Mouse (Mus musculus) heart, embryonic 16.5 days (tissue): Measurements from ENCODE around the gene Prkca. TPM values are rescaled to one million over a fixed set of nuclear protein-coding genes. Genes with fewer than 3 reads are reported as not detected.

Experiments
- ATAC-seq: fragments of 200-750 bp; cut with Nextera tagmentation; replicated peaks from 2 replicates; pipeline ENCODE4 v1.8.0; 2017; ENCODE audit warnings: moderate number of reproducible peaks; ENCODE audit not compliant: insufficient read depth, low FRiP score; ENCODE audit errors: extremely low read depth
- H3K27ac ChIP-seq: fragments of 300-500 bp; sonication (generic); 2 replicates; pipeline ENCODE4 v1.5.1; 2014; ENCODE audit warnings: mild to moderate bottlenecking, low read length, control low read depth, moderate library complexity
- H3K27me3 ChIP-seq: fragments of 300-500 bp; sonication (generic); 2 replicates; pipeline ENCODE4 v1.6.1; 2014; ENCODE audit warnings: low read length, mixed read lengths; ENCODE audit not compliant: control insufficient read depth, insufficient read depth
- H3K36me3 ChIP-seq: fragments of 300-500 bp; sonication (generic); 2 replicates; pipeline ENCODE4 v1.6.1; 2014; ENCODE audit not compliant: control insufficient read depth, insufficient read depth
- H3K4me1 ChIP-seq: fragments of 300-500 bp; sonication (generic); 2 replicates; pipeline ENCODE4 v1.6.1; 2014; ENCODE audit warnings: low read length, mixed read lengths; ENCODE audit not compliant: control insufficient read depth, insufficient read depth
- H3K4me2 ChIP-seq: fragments of 300-500 bp; sonication (generic); 2 replicates; pipeline ENCODE4 v1.6.1; 2014; ENCODE audit warnings: low read depth, mild to moderate bottlenecking, control low read depth, low read length
- H3K4me3 ChIP-seq: fragments of 300-500 bp; sonication (generic); 2 replicates; pipeline ENCODE4 v1.5.1; 2014; ENCODE audit warnings: mild to moderate bottlenecking, control low read depth, low read length
- H3K9ac ChIP-seq: fragments of 300-500 bp; sonication (generic); 2 replicates; pipeline ENCODE4 v1.6.1; 2014; ENCODE audit warnings: low read length, control low read depth
- H3K9me3 ChIP-seq: fragments of 300-500 bp; sonication (generic); replicated peaks from 2 replicates; pipeline ENCODE4 v1.6.1; 2016; ENCODE audit warnings: low read length; ENCODE audit not compliant: control insufficient read depth
- WGBS: fragments of 180-500 bp; shearing (Covaris S2); extraction: QIAGEN DNeasy Blood & Tissue Kit; methylation state at CpG from one replicate; pipeline ENCODE4 v1.1.7; 2014; 5-methylcytosine and 5-hydroxymethylcytosine counted together
- polyA plus RNA-seq: library from polyadenylated mRNA; unstranded; fragments of >200 nt; fragmentation: Nextera tagmentation; extraction: Ambion mirVana; gene quantifications from 2 replicates; pipeline ENCODE4 v1.2.1, GENCODE M21; 2015

Prkca gene
- polyA plus RNA-seq, 1 experiment from 2014 or later = 14.4 TPM

- 84% methylated on average over 6 of the region's 6 CpGs for WGBS
Measured at GRCm38 (mm10) chr11:108057138-108057537, 286.6 kb downstream of the Prkca start.

GRCm38 (mm10) chr11:108054647-108055046 is 289.1 kb downstream of the Prkca start:
- no peak for ATAC-seq
- no peaks in the 10 kb centered on the region for H3K27me3 ChIP-seq
- H3K36me3 ChIP-seq = peaks cover 3% of the 10 kb centered on the region; the same call in 1 of the 2 replicates
- H3K4me3 ChIP-seq = no peak overlapping the region
- H3K4me2 ChIP-seq = no peak overlapping the region
- no peak overlapping the region for H3K9ac ChIP-seq
- WGBS = 90% methylated on average over 3 of the region's 3 CpGs
- H3K4me1 ChIP-seq = no peaks in the 10 kb centered on the region
- no peak overlapping the region for H3K27ac ChIP-seq
- H3K9me3 ChIP-seq = no peaks in the 10 kb centered on the region

More at GRCm38 (mm10) chr11:108057138-108057537, 286.6 kb downstream of the Prkca start:
- H3K9me3 ChIP-seq = no peaks in the 10 kb centered on the region
- no peaks in the 10 kb centered on the region; the same call in 1 of the 2 replicates for H3K4me1 ChIP-seq
- no peaks in the 10 kb centered on the region for H3K27me3 ChIP-seq
- H3K9ac ChIP-seq = no peak overlapping the region
- no peak overlapping the region for H3K4me2 ChIP-seq
- H3K27ac ChIP-seq = no peak overlapping the region
- no peaks in the 10 kb centered on the region; the same call in 1 of the 2 replicates for H3K36me3 ChIP-seq
- H3K4me3 ChIP-seq = no peak overlapping the region
- no peak for ATAC-seq

- H3K4me1 ChIP-seq = no peaks in the 10 kb centered on the region
- no peak for ATAC-seq
- H3K27me3 ChIP-seq = no peaks in the 10 kb centered on the region
- peaks cover 3% of the 10 kb centered on the region; the same call in 1 of the 2 replicates for H3K36me3 ChIP-seq
- no peaks in the 10 kb centered on the region for H3K9me3 ChIP-seq
- 84% methylated on average over 10 of the region's 10 CpGs for WGBS
- no peak overlapping the region for H3K27ac ChIP-seq
- H3K4me2 ChIP-seq = no peak overlapping the region
- H3K9ac ChIP-seq = no peak overlapping the region
- H3K4me3 ChIP-seq = no peak overlapping the region
Measured at GRCm38 (mm10) chr11:108053746-108054145, 290.0 kb downstream of the Prkca start.

GRCm38 (mm10) chr11:108041669-108042068 is 302.1 kb downstream of the Prkca start:
- ATAC-seq = no peak
- 0 out of 2 replicates have a peak, but pooled peaks cover 4% of the 10 kb centered on the region for H3K9me3 ChIP-seq
- H3K9ac ChIP-seq = no peak overlapping the region
- no peaks in the 10 kb centered on the region for H3K27me3 ChIP-seq
- H3K4me3 ChIP-seq = no peak overlapping the region
- WGBS = 80% methylated on average over 7 of the region's 7 CpGs
- H3K36me3 ChIP-seq = peaks cover 8% of the 10 kb centered on the region; the same call in 1 of the 2 replicates
- H3K27ac ChIP-seq = no peak overlapping the region
- no peak overlapping the region for H3K4me2 ChIP-seq
- H3K4me1 ChIP-seq = no peaks in the 10 kb centered on the region

GRCm38 (mm10) chr11:108040823-108041222 is 302.9 kb downstream of the Prkca start:
- Histone ChIP-seq H3K9ac (no peak overlapping the region), H3K27me3 (no peaks in the 10 kb centered on the region), H3K4me2 (no peak overlapping the region), H3K4me3 (no peak overlapping the region), H3K27ac (no peak overlapping the region), H3K4me1 (no peaks in the 10 kb centered on the region), H3K9me3 (0 out of 2 replicates have a peak, but pooled peaks cover 4% of the 10 kb centered on the region), H3K36me3 (peaks cover 8% of the 10 kb centered on the region; the same call in 1 of the 2 replicates)
- no peak for ATAC-seq
- 83% methylated on average over 2 of the region's 2 CpGs for WGBS

GRCm38 (mm10) chr11:108039761-108040160 is 304.0 kb downstream of the Prkca start:
- Histone ChIP-seq H3K4me1 (peaks cover 2% of the 10 kb centered on the region; the same call in 1 of the 2 replicates), H3K4me3 (no peak overlapping the region), H3K27ac (no peak overlapping the region), H3K9me3 (0 out of 2 replicates have a peak, but pooled peaks cover under 1% of the 10 kb centered on the region), H3K27me3 (no peaks in the 10 kb centered on the region), H3K36me3 (peaks cover 1% of the 10 kb centered on the region; the same call in 1 of the 2 replicates), H3K4me2 (no peak overlapping the region), H3K9ac (no peak overlapping the region)
- no peak for ATAC-seq
- WGBS = 87% methylated on average over 17 of the region's 17 CpGs

- WGBS = 90% methylated on average over 12 of the region's 12 CpGs
- no peak overlapping the region for H3K27ac ChIP-seq
- peaks cover 10% of the 10 kb centered on the region for H3K4me1 ChIP-seq
- no peaks in the 10 kb centered on the region for H3K9me3 ChIP-seq
- no peaks in the 10 kb centered on the region for H3K27me3 ChIP-seq
- H3K4me3 ChIP-seq = no peak overlapping the region
- no peak overlapping the region for H3K4me2 ChIP-seq
- no peaks in the 10 kb centered on the region for H3K36me3 ChIP-seq
- no peak overlapping the region for H3K9ac ChIP-seq
- no peak for ATAC-seq
Measured at GRCm38 (mm10) chr11:108038989-108039388, 304.7 kb downstream of the Prkca start.

- no peak overlapping the region for H3K27ac ChIP-seq
- no peak for ATAC-seq
- WGBS = 87% methylated on average over 10 of the region's 10 CpGs
Measured at GRCm38 (mm10) chr11:108036339-108036738, 307.4 kb downstream of the Prkca start.

GRCm38 (mm10) chr11:108035761-108036160 is 308.0 kb downstream of the Prkca start:
- no peak for ATAC-seq
- Histone ChIP-seq H3K9ac (no peak overlapping the region), H3K9me3 (no peaks in the 10 kb centered on the region), H3K4me2 (no peak overlapping the region), H3K36me3 (no peaks in the 10 kb centered on the region), H3K27me3 (no peaks in the 10 kb centered on the region), H3K4me3 (no peak overlapping the region), H3K4me1 (peaks cover 28% of the 10 kb centered on the region), H3K27ac (no peak overlapping the region)
- 72% methylated on average over 5 of the region's 5 CpGs for WGBS

More at GRCm38 (mm10) chr11:108036339-108036738, 307.4 kb downstream of the Prkca start:
- Histone ChIP-seq H3K27me3 (no peaks in the 10 kb centered on the region), H3K4me2 (no peak overlapping the region), H3K9ac (no peak overlapping the region), H3K9me3 (no peaks in the 10 kb centered on the region), H3K36me3 (no peaks in the 10 kb centered on the region), H3K4me1 (peaks cover 28% of the 10 kb centered on the region), H3K4me3 (no peak overlapping the region)
